Mouse (Mus musculus): ENCODE results near the gene Xylt2. TPM values are rescaled to one million over a fixed set of nuclear protein-coding genes. Genes with fewer than 3 reads are reported as not detected.
A peak's percentile ranks its signal among the peaks of the same experiment; 100 is the strongest.

Gene Xylt2
- total and polyA plus RNA-seq, 2 experiments from 2014 or later: 7.0 to 23.3 TPM

DNA sequence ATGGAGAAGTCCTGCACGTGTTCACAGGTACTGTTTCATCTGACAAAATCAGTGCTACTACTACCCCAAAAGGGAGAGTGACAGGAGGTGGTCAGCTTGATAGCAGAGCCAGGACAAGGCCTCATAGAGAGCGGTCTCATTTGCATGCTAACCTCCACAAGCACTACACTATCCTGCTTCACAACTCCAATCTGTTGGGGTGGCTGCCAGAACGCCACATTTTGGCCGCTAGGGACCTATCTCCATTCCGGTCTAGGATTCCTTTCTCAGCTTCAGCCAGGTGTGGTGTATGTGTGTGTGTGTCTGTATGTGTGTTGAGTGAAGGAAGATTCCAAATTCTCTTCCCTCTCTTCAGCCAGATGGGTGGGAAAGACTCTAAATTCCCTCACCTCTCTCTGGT lies 1.9 kb downstream of the Xylt2 start:
- WGBS: 65% methylated on average over 5 of the region's 5 CpGs
- Histone ChIP-seq H3K9ac (replicated peaks; ENCODE audit: low read depth, low read length) (no peak overlapping the region; the same call in 1 of the 2 replicates), H3K4me1 (ENCODE audit: control insufficient read depth, insufficient read depth) (peaks cover 25% of the 10 kb centered on the region), H3K4me2 (ENCODE audit: low read depth, low read length) (no peak overlapping the region), H3K9me3 (replicated peaks; ENCODE audit: control insufficient read depth, low read length) (no peaks in the 10 kb centered on the region), H3K4me3 (ENCODE audit: low read depth, low read length) (no peak overlapping the region), H3K27me3 (ENCODE audit: control insufficient read depth, insufficient read depth, low read length) (no peaks in the 10 kb centered on the region), H3K36me3 (replicated peaks; ENCODE audit: control insufficient read depth, insufficient read depth, low read length) (peaks cover 2% of the 10 kb centered on the region), H3K27ac (ENCODE audit: low read depth) (no peak overlapping the region)
- no peak for DNase-seq (ENCODE audit: low spot score)
- ATAC-seq (ENCODE audit: insufficient read depth, low read depth): no peak
- no peak for TF ChIP-seq CTCF (IDR thresholded peaks at IDR 0.05; ENCODE audit: low read depth)
- no peak for TF ChIP-seq EP300 (IDR thresholded peaks at IDR 0.05; ENCODE audit: low read depth)

DNA sequence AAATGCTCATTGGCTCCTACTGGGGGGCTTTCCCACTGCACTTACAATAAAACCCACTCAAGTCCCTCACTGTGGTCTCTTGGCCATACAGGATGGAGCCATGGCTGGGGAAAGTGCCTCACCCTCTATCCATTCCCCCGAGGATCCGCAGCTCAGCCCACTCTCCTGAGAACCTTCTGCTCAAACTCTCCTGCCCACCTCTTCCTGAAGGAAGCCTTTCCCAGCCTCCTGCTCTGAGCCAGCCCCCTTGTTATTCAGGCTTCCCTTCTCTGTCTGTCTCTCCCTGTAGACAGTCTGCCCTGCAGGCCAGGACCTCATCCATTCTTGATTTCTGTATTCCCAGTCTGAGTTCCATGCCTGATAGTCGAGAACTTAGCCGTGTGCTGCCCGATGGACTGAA lies 2.3 kb downstream of the Xylt2 start:
- WGBS: 65% methylated on average over 5 of the region's 5 CpGs
- no peak for DNase-seq (ENCODE audit: low spot score)
- no peaks in the 10 kb centered on the region for H3K9me3 ChIP-seq (replicated peaks; ENCODE audit: control insufficient read depth, low read length)
- no peak for ATAC-seq (ENCODE audit: insufficient read depth, low read depth)
- no peak overlapping the region for H3K27ac ChIP-seq (ENCODE audit: low read depth)
- peaks cover 25% of the 10 kb centered on the region for H3K4me1 ChIP-seq (ENCODE audit: control insufficient read depth, insufficient read depth)
- no peak overlapping the region for H3K4me2 ChIP-seq (ENCODE audit: low read depth, low read length)
- no peak for TF ChIP-seq CTCF (IDR thresholded peaks at IDR 0.05; ENCODE audit: low read depth)
- TF ChIP-seq EP300 (IDR thresholded peaks at IDR 0.05; ENCODE audit: low read depth): no peak
- no peaks in the 10 kb centered on the region for H3K27me3 ChIP-seq (ENCODE audit: control insufficient read depth, insufficient read depth, low read length)
- H3K9ac ChIP-seq (replicated peaks; ENCODE audit: low read depth, low read length): no peak overlapping the region; the same call in 1 of the 2 replicates
- H3K4me3 ChIP-seq (ENCODE audit: low read depth, low read length): no peak overlapping the region
- H3K36me3 ChIP-seq (replicated peaks; ENCODE audit: control insufficient read depth, insufficient read depth, low read length): peaks cover 6% of the 10 kb centered on the region

- H3K27me3 ChIP-seq (ENCODE audit: control insufficient read depth, insufficient read depth, low read length): no peaks in the 10 kb centered on the region
- peaks cover 88% of the 10 kb centered on the region for H3K36me3 ChIP-seq (replicated peaks; ENCODE audit: control insufficient read depth, insufficient read depth, low read length)
- H3K9ac ChIP-seq (replicated peaks; ENCODE audit: low read depth, low read length): no peak overlapping the region
- H3K4me2 ChIP-seq (ENCODE audit: low read depth, low read length): no peak overlapping the region
- 85% methylated on average over 6 of the region's 6 CpGs for WGBS
- DNase-seq (ENCODE audit: low spot score): no peak
- no peak for TF ChIP-seq CTCF (IDR thresholded peaks at IDR 0.05; ENCODE audit: low read depth)
- TF ChIP-seq EP300 (IDR thresholded peaks at IDR 0.05; ENCODE audit: low read depth): no peak
- ATAC-seq (ENCODE audit: insufficient read depth, low read depth): no peak
- no peak overlapping the region for H3K4me3 ChIP-seq (ENCODE audit: low read depth, low read length)
- no peaks in the 10 kb centered on the region for H3K4me1 ChIP-seq (ENCODE audit: control insufficient read depth, insufficient read depth)
- H3K9me3 ChIP-seq (replicated peaks; ENCODE audit: control insufficient read depth, low read length): no peaks in the 10 kb centered on the region
- no peak overlapping the region for H3K27ac ChIP-seq (ENCODE audit: low read depth)
These were observed 12.0 kb downstream of the Xylt2 start for GRCm38 (mm10) chr11:94665281-94665680.

DNA sequence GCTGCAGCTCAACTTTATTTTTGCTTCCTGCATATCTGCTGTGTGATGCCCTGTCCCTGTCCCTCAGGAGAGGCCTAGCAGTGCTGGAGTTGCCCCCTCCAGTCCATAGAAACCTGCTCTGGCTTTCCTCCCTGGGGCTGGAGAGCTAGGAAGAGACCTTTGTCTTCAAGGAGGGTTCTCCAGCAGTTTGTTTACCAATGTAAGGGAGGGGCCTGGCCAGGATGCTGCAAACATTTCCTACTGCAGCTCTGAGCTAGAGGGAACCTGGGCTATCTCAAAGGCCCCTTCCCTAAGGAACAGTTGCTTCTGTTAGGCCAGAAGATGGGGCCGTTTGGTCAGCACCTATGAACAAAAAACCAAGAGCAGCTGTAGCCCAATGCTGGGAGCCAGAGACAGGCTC lies 16.0 kb downstream of the Xylt2 start:
- no peak for ATAC-seq (ENCODE audit: insufficient read depth, low read depth)
- WGBS: 68% methylated on average over 1 of the region's 1 CpGs
- no peak for DNase-seq (ENCODE audit: low spot score)
- H3K9me3 ChIP-seq (replicated peaks; ENCODE audit: control insufficient read depth, low read length): no peaks in the 10 kb centered on the region
- no peak overlapping the region for H3K9ac ChIP-seq (replicated peaks; ENCODE audit: low read depth, low read length)
- no peak overlapping the region for H3K27ac ChIP-seq (ENCODE audit: low read depth)
- H3K4me3 ChIP-seq (ENCODE audit: low read depth, low read length): no peak overlapping the region
- TF ChIP-seq EP300 (IDR thresholded peaks at IDR 0.05; ENCODE audit: low read depth) (no peak), CTCF (IDR thresholded peaks at IDR 0.05; ENCODE audit: low read depth) (no peak)
- H3K4me1 ChIP-seq (ENCODE audit: control insufficient read depth, insufficient read depth): no peaks in the 10 kb centered on the region
- H3K4me2 ChIP-seq (ENCODE audit: low read depth, low read length): no peak overlapping the region
- no peaks in the 10 kb centered on the region for H3K27me3 ChIP-seq (ENCODE audit: control insufficient read depth, insufficient read depth, low read length)
- H3K36me3 ChIP-seq (replicated peaks; ENCODE audit: control insufficient read depth, insufficient read depth, low read length): peaks cover 76% of the 10 kb centered on the region

DNA sequence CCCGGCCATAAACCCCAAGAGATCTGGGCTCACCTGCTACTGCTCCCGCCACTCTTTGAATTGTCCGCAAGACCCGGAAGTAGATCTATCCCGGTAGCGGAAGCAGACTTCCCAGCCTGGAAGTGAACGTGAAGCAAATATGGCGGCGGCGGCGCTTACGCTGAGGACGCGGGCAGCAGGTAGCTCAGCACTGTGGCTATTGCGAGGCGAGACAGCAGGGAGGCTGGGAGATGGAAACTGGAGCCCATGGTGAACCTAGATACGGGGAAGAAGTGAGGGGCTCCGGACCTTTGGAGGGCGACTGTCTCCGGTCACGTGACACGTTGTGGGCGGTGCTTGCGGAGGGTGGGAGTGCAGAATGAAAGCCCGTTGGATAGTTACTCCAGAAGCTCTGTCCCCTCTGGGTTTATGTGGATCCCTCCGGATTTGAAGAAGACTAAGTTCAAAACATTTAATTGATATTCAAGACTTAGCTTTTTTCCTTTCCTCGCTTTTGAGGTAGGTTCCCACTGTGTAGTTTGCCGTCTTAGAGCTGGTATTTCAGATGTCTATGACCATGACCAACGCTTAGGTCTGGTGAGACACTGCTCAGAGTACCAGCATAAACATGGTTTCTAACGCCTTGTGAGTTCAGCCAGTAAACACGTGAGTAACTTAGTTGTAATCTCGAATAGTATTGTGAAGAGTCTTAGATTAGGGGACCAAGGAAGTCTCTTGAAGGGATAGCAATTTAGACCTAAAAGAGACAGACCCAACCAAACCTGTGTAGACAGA lies 23.5 kb downstream of the Xylt2 start, which contains the start of the genes Mrpl27 and Eme1:
Mrpl27 (plus strand) TSS at position 105 of the 774 bp plus-strand sequence.
Eme1 (minus strand) TSS at position 302 of the 774 bp plus-strand sequence.
- no peaks in the 10 kb centered on the region for H3K9me3 ChIP-seq (replicated peaks; ENCODE audit: control insufficient read depth, low read length)
- WGBS: under 1% methylated on average over 32 of the region's 32 CpGs
- H3K27me3 ChIP-seq (ENCODE audit: control insufficient read depth, insufficient read depth, low read length): no peaks in the 10 kb centered on the region
- H3K27ac ChIP-seq (ENCODE audit: low read depth): peak within 1 kb of the TSS; percentile 93
- H3K9ac ChIP-seq (replicated peaks; ENCODE audit: low read depth, low read length): peak within 1 kb of the TSS; percentile 69
- TF ChIP-seq CTCF (IDR thresholded peaks at IDR 0.05; ENCODE audit: low read depth) (no peak), EP300 (IDR thresholded peaks at IDR 0.05; ENCODE audit: low read depth) (peak; percentile 60; the same call in 1 of the 2 replicates)
- H3K4me3 ChIP-seq (ENCODE audit: low read depth, low read length): peak within 1 kb of the TSS; percentile 77
- peaks cover 14% of the 10 kb centered on the region for H3K4me1 ChIP-seq (ENCODE audit: control insufficient read depth, insufficient read depth)
- DNase-seq (ENCODE audit: low spot score) (peak; percentile 79), ATAC-seq (ENCODE audit: insufficient read depth, low read depth) (peak; percentile 89)
- H3K4me2 ChIP-seq (ENCODE audit: low read depth, low read length): peak within 1 kb of the TSS; percentile 89
- peaks cover 21% of the 10 kb centered on the region for H3K36me3 ChIP-seq (replicated peaks; ENCODE audit: control insufficient read depth, insufficient read depth, low read length)
